Mouse (Mus musculus) urinary bladder, postnatal 25 days (tissue): ENCODE results near the gene Gm4216.
"Not testable (repeated sequence)": the region's sequence is repeated elsewhere in the genome, so short reads cannot be mapped to it uniquely, and the experiment has no call there.

ENCODE experiments used
- DNase-seq: peaks from one replicate; pipeline ENCODE4 v3.0.0; 2022; ENCODE audit warnings: low spot score

Gm4216 gene

GRCm38 (mm10) chr7:23019823-23020222 is at the start of gene Gm4216:
Gene Gm4216 (minus strand): TSS chr7:23019923.
- DNase-seq: not testable (repeated sequence)

GRCm38 (mm10) chr7:23067356-23067755 is 47.6 kb upstream of the Gm4216 start, which contains the start of gene Gm8720:
Gene Gm8720 (minus strand): TSS chr7:23067456.
- not testable (repeated sequence) for DNase-seq

- DNase-seq: not testable (repeated sequence)
These were observed 35.5 kb upstream of the Gm4216 start, which contains the start of gene Vmn1r163 for GRCm38 (mm10) chr7:23055240-23055639. Gene Vmn1r163 (plus strand): TSS chr7:23055540.

GRCm38 (mm10) chr7:22984573-22984972 is 35.1 kb downstream of the Gm4216 start, which contains the start of gene Gm4214:
Gene Gm4214 (minus strand): TSS chr7:22984673.
- DNase-seq: not testable (repeated sequence)
